Mouse (Mus musculus): ENCODE results near the gene Gbp10.
"Not testable (repeated sequence)": the region's sequence is repeated elsewhere in the genome, so short reads cannot be mapped to it uniquely, and the experiment has no call there.

Gene Gbp10

GRCm38 (mm10) chr5:105239483-105240047 lies at the start of gene Gbp10:
TSS of gene Gbp10 (minus strand) at chr5:105239533.
- peak; percentile 37 for DNase-seq

- not testable (repeated sequence) for DNase-seq
Measured at GRCm38 (mm10) chr5:105260673-105261072, 21.3 kb upstream of the Gbp10 start.

GRCm38 (mm10) chr5:105252491-105252890 lies 13.2 kb upstream of the Gbp10 start:
- DNase-seq, result no peak

GRCm38 (mm10) chr5:105244741-105245140 lies 5.4 kb upstream of the Gbp10 start:
- DNase-seq, result not testable (repeated sequence)

- DNase-seq, result not testable (repeated sequence)
Measured at GRCm38 (mm10) chr5:105240982-105241381, 1.6 kb upstream of the Gbp10 start.

- not testable (repeated sequence) for DNase-seq
Measured at GRCm38 (mm10) chr5:105238402-105238801, 931 bp downstream of the Gbp10 start.

GRCm38 (mm10) chr5:105236040-105236439 lies 3.3 kb downstream of the Gbp10 start:
- DNase-seq, result not testable (repeated sequence)

- DNase-seq, result not testable (repeated sequence)
Measured at GRCm38 (mm10) chr5:105208957-105209356, 30.4 kb downstream of the Gbp10 start.

GRCm38 (mm10) chr5:105200791-105201355 lies 38.5 kb downstream of the Gbp10 start:
- not testable (repeated sequence) for DNase-seq

GRCm38 (mm10) chr5:105199149-105199548 lies 40.2 kb downstream of the Gbp10 start:
- DNase-seq, result not testable (repeated sequence)

- not testable (repeated sequence) for DNase-seq
Measured at GRCm38 (mm10) chr5:105197915-105198560, 41.3 kb downstream of the Gbp10 start.

- not testable (repeated sequence) for DNase-seq
Measured at GRCm38 (mm10) chr5:105196308-105196707, 43.0 kb downstream of the Gbp10 start.

GRCm38 (mm10) chr5:105192536-105192935 lies 46.8 kb downstream of the Gbp10 start:
- DNase-seq, result not testable (repeated sequence)

- no peak for DNase-seq
Measured at GRCm38 (mm10) chr5:105181446-105181845, 57.9 kb downstream of the Gbp10 start.

All from kidney, adult 9 months (tissue).